Mouse (Mus musculus): ENCODE data around the gene Apoc4.

DNA sequence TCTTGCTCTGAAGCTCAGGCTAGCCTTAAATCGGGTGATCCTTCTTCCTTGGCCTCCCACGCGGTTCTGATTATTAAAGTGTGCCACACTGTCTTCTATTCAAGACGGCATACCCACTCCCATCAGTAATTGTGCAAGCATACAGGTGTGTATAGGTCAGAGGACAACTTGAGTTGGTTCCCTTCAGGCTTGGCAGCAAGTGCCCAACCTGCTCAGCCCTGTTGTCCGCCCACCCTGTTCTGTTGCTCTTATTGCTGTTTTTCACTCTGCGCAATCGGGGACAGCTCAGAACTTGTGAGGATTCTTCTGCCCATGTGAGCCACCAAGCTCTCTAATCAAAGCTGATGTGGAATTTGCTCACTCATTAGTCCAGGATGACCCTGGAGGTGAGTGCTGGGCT, 24.0 kb upstream of the Apoc4 start:
- TF ChIP-seq CTCF (IDR thresholded peaks at IDR 0.05; ENCODE audit: low read depth), result no peak
- no peak for TF ChIP-seq EP300 (optimal IDR thresholded peaks at IDR 0.05)

All from stomach, postnatal 0 days (tissue).